Comparison of ENCODE assay signal across 8 mouse cellular contexts in genomic region chr2:165492648-165493553, GRCm38 (mm10). TPM values are rescaled to one million over a fixed set of nuclear protein-coding genes. Genes with fewer than 3 reads are reported as not detected.
DNase-seq lines count a peak whose midpoint lies in the region; ATAC-seq lines count a peak whose summit lies in the region.

Gene Trp53rka, minus strand, starts transcription at chr2:165493324.

- H3K9me3 ChIP-seq in embryonic facial prominence, embryonic 13.5 days = no peaks in the 10 kb centered on the region
- no peaks in the 10 kb centered on the region for H3K9me3 ChIP-seq in limb, embryonic 12.5 days
- no peaks in the 10 kb centered on the region for H3K9me3 ChIP-seq in midbrain, embryonic 14.5 days (ENCODE audit: control insufficient read depth, low read length)

- H3K27me3 ChIP-seq in embryonic facial prominence, embryonic 13.5 days = 0 out of 2 replicates have a peak, but pooled peaks cover 3% of the 10 kb centered on the region
- H3K27me3 ChIP-seq in limb, embryonic 12.5 days = peaks cover 4% of the 10 kb centered on the region; the same call in 1 of the 2 replicates
- no peaks in the 10 kb centered on the region for H3K27me3 ChIP-seq in midbrain, embryonic 14.5 days (ENCODE audit: control insufficient read depth, insufficient read depth, low read length)

- H3K4me3 ChIP-seq in embryonic facial prominence, embryonic 13.5 days = peak within 1 kb of the TSS; percentile 75
- peak within 1 kb of the TSS; percentile 80 for H3K4me3 ChIP-seq in limb, embryonic 12.5 days (replicated peaks)
- H3K4me3 ChIP-seq in midbrain, embryonic 14.5 days (replicated peaks; ENCODE audit: low read depth, low read length) = peak within 1 kb of the TSS; percentile 68

- peak within 1 kb of the TSS; percentile 88 for H3K9ac ChIP-seq in embryonic facial prominence, embryonic 13.5 days
- peak within 1 kb of the TSS; percentile 84 for H3K9ac ChIP-seq in limb, embryonic 12.5 days (replicated peaks)
- peak within 1 kb of the TSS; percentile 71 for H3K9ac ChIP-seq in midbrain, embryonic 14.5 days (replicated peaks; ENCODE audit: low read length)

- H3K4me1 ChIP-seq in embryonic facial prominence, embryonic 13.5 days = peaks cover 12% of the 10 kb centered on the region
- peaks cover 15% of the 10 kb centered on the region for H3K4me1 ChIP-seq in limb, embryonic 12.5 days (replicated peaks)
- peaks cover 19% of the 10 kb centered on the region for H3K4me1 ChIP-seq in midbrain, embryonic 14.5 days (ENCODE audit: control insufficient read depth, insufficient read depth, low read length)

- H3K27ac ChIP-seq in embryonic facial prominence, embryonic 13.5 days = peak within 1 kb of the TSS; percentile 82
- H3K27ac ChIP-seq in limb, embryonic 12.5 days = peak within 1 kb of the TSS; percentile 82
- H3K27ac ChIP-seq in midbrain, embryonic 14.5 days (replicated peaks; ENCODE audit: low read depth, low read length) = peak within 1 kb of the TSS; percentile 87

- WGBS in embryonic facial prominence, embryonic 13.5 days = under 1% methylated on average over 84 of the region's 84 CpGs
- under 1% methylated on average over 84 of the region's 84 CpGs for WGBS in limb, embryonic 12.5 days
- under 1% methylated on average over 84 of the region's 84 CpGs for WGBS in midbrain, embryonic 14.5 days

- H3K4me2 ChIP-seq in embryonic facial prominence, embryonic 13.5 days = peak within 1 kb of the TSS; percentile 78
- peak within 1 kb of the TSS; percentile 89 for H3K4me2 ChIP-seq in limb, embryonic 12.5 days
- H3K4me2 ChIP-seq in midbrain, embryonic 14.5 days (ENCODE audit: low read length) = peak within 1 kb of the TSS; percentile 82

- peaks cover 27% of the 10 kb centered on the region for H3K36me3 ChIP-seq in embryonic facial prominence, embryonic 13.5 days
- H3K36me3 ChIP-seq in limb, embryonic 12.5 days = peaks cover 32% of the 10 kb centered on the region
- peaks cover 25% of the 10 kb centered on the region for H3K36me3 ChIP-seq in midbrain, embryonic 14.5 days (ENCODE audit: control insufficient read depth, insufficient read depth, low read length)

- DNase-seq in 3T3-L1 (ENCODE audit: low read depth, low spot score) = peak; percentile 85
- peak; percentile 81 for DNase-seq in adrenal gland, postnatal 25 days
- DNase-seq in heart, adult 11 months = peak; percentile 99
- DNase-seq in kidney, adult 11 months = peak; percentile 78
- DNase-seq in midbrain, embryonic 14.5 days = peak; percentile 89
- DNase-seq in spleen, adult 12 weeks (ENCODE audit: low spot score) = peak; percentile 53

- peak; percentile 68 for ATAC-seq in embryonic facial prominence, embryonic 13.5 days (ENCODE audit: insufficient number of reproducible peaks, insufficient read depth, low FRiP score, low TSS enrichment, low read depth)
- peak; percentile 83 for ATAC-seq in limb, embryonic 12.5 days (ENCODE audit: insufficient number of reproducible peaks, insufficient read depth, low FRiP score, low TSS enrichment, low read depth)
- peak; percentile 83 for ATAC-seq in midbrain, embryonic 14.5 days (ENCODE audit: low FRiP score, low TSS enrichment)

RNA-seq across cellular contexts. Expression of gene Trp53rka, which starts in this region (rescaled TPM):
- total RNA-seq in adrenal gland, postnatal 25 days (2021) = 15.4 and 16.1 TPM in 2 replicates
- 49.6 and 51.7 TPM in 2 replicates for polyA plus RNA-seq in embryonic facial prominence, embryonic 13.5 days (2015; fragmentation: Nextera tagmentation; extraction: Ambion mirVana)
- polyA plus RNA-seq in limb, embryonic 12.5 days (2016; fragmentation: Nextera tagmentation; extraction: Ambion mirVana) = 52.3 and 57.7 TPM in 2 replicates
- 42.8 and 44.9 TPM in 2 replicates for polyA plus RNA-seq in midbrain, embryonic 14.5 days (2014; fragmentation: Nextera tagmentation; extraction: Ambion mirVana)

Comparison
In these comparisons a context has a peak if more than half of its experiments do, and no peak if none do; other contexts are left out.
1. Peak in every context shown above with its lines: DNase-seq, ATAC-seq, H3K4me3 ChIP-seq and H3K27ac ChIP-seq.